Mouse (Mus musculus) ovary, postnatal 14 days (tissue): ENCODE results near the gene Mrpl28.

Source experiments
- DNase-seq: peaks from one replicate; pipeline ENCODE4 v3.0.0; 2022; ENCODE audit warnings: low spot score

Mrpl28 gene

GRCm38 (mm10) chr17:26115956-26116487, 7.3 kb upstream of the Mrpl28 start:
- DNase-seq, result no peak

DNA sequence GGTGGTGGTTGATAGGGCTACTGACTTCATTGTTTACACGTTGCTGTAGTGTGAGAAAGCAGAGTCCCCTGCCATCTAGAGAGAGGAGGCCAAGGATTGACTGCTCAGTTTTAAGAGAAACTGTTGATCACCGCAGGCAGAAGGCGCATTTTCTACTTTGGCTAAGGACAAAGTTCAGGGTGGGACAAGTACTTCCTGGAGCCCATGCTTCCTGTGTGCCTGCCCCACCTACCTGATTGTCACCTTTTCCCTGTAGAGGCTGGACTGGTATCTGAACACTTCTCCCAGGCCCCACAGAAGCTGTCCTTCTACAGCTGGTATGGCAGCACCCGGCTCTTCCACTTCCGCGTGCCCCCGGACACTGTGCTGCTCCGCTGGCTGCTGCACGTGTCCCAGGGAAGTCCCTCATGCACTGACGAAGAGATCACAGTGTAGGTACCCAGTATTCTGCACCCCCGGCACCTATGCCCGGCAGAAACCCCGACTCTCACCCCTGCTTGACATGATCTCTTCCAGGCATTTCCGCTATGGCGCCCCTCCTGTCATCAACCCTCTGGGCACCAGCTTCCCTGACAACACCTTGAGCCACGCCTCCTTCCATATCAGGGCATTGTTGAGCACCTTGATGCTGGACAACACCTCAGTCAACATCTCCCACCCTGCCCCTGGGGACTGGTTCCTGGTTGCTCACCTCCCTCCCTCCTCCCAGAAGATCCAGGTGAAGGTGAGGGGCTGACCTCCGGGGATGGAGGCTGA, 6.6 kb upstream of the Mrpl28 start:
- no peak for DNase-seq

GRCm38 (mm10) chr17:26119766-26120710, 3.3 kb upstream of the Mrpl28 start:
- DNase-seq, result peak; percentile 31

DNA sequence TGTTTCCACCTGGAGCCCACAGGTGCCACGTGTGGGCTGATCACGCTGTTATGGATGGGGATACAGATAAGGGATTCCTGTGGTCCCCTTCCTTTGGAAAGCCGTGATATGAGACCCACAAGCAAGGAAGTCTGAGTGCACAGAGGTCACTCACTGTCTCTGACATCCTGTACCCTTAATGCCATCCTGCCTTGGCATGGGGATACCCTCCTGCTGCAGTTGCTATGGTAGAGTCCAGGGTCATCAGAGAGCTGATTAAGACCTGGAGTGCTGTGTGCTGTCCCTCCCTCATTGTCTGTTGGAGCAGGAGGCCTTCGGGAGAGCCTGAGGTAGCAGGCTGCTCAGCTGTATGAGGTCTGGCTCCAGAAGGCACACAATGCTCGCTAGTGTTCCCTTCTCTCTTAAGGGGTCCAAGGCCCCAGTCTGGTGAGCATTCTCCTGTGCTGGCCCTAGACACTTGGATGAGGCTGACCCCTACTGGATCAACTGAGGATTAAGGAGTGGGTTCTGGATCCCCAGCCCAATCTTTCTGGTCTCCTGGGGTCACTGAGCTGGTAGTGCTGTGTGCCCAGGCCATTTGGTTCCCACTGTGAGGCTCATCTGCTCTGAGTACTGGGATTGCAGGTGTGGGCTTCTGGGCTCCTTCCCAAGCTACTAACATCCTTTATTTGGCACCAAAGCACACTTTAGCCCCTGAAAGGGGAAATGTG, 714 bp upstream of the Mrpl28 start:
- no peak for DNase-seq

DNA sequence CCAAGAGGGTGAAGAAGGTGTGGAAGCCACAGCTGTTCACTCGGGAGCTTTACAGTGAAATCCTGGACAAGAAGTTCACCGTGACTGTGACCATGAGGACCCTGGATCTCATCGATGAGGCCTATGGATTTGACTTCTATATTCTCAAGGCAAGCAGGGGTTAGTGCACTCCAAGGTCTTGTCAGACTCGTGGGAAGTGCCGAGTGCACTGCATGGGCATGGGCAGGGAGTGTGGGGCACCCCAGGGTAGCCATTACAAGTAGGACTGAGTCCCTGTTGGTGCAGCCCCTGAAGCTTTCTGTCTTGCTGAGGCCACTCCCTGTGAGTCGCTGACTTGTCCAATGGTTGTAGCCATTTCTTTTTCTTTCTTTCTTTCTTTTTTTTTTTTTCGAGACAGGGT, 1.3 kb downstream of the Mrpl28 start:
- no peak for DNase-seq

- DNase-seq, result no peak
These were observed 1.9 kb downstream of the Mrpl28 start for GRCm38 (mm10) chr17:26125226-26125625.

GRCm38 (mm10) chr17:26131062-26131732, 7.9 kb downstream of the Mrpl28 start:
- no peak for DNase-seq

- no peak for DNase-seq
These were observed 8.9 kb downstream of the Mrpl28 start for GRCm38 (mm10) chr17:26131856-26132853.

GRCm38 (mm10) chr17:26137106-26137750, 13.9 kb downstream of the Mrpl28 start:
- no peak for DNase-seq

- no peak for DNase-seq
These were observed 14.4 kb downstream of the Mrpl28 start for GRCm38 (mm10) chr17:26137751-26138130.

DNA sequence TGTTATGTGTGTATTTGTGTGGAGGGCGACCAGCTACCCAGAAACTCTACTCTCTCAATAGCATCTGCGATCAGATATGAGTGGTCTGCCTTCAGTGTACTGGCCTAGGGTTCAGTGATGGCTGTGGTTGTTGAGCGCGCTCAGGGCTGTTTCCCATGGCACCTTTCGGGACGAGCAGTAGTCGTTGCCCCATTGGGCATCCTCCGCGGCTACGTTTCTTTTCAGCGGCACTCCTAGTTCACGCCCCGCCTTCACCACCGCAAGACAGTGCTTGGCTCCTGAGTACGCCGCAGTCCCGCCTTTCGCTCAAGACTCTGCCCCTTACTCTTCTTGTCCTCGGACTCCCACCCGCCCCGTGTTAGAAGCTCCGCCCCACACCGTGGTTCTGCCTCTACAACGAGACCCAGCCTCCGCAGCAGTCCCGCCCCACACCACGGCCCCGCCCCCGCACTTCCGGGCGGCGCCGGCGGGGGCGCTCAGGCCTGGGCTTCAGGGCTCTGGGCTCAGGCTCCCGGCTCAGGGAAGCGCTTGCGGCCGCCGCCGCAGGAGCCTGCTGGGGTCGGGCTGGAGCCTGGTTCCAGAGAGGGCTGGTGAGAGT, 15.0 kb downstream of the Mrpl28 start, which contains the start of gene Axin1:
Gene Axin1, plus strand, starts transcription at position 450 of the 598 bp plus-strand sequence.
- DNase-seq, result peak; percentile 89

DNA sequence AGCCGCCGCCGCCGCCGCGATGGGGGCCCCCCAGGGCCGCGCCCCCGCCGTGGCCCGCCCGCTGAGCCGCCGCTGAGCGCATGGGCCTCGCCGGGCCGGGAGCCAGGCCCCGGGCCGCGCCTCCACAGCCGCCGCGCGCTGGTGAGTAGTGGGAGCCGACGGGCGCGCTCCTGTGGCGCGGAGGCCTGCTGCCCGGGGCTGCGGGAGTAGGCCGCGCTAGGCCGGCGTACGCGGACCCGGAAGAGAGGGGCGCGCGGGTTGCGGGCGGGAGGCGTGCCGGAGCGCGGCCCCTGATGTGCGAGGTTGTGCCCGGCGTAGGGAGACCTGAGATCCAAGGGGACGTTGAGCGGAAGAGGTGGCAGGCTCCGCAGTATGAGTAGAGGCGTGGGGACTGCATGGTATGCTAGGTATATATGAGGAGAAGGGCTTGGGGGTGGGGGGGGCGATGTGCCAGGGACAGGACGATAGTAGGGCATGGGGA, 15.6 kb downstream of the Mrpl28 start:
- DNase-seq, result no peak

DNA sequence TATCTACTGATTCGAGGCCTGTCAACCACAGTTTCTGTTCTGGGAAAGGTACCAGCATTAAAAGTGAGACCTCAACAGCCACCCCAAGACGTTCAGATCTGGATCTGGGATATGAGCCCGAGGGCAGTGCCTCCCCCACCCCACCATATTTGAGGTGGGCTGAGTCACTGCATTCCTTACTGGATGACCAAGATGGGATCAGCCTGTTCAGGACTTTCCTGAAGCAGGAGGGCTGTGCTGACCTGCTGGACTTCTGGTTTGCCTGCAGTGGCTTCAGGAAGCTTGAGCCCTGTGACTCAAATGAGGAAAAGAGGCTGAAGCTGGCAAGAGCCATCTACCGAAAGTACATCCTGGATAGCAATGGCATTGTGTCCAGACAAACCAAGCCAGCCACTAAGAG, 19.5 kb downstream of the Mrpl28 start:
- no peak for DNase-seq

GRCm38 (mm10) chr17:26143386-26143785, 20.1 kb downstream of the Mrpl28 start:
- DNase-seq, result no peak

DNA sequence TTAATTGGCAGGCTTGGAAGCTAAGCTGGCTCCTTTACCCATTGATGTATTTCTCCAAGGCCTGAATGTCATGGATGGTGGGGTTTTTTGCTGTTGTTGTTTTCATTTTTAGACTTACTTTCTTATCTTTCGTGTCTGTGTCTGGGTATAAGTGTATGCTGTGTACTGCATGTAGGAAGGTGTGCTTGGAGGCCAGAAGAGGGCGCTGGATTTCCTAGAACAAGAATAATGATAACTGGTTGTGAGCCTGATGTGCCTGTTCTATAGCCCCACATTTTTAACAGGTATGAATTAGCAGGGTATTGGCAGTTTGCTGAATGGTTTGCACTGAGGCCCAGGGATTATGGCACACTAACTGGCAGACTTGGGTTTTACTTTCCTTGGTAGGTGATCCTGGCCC, 25.8 kb downstream of the Mrpl28 start:
- DNase-seq, result no peak

DNA sequence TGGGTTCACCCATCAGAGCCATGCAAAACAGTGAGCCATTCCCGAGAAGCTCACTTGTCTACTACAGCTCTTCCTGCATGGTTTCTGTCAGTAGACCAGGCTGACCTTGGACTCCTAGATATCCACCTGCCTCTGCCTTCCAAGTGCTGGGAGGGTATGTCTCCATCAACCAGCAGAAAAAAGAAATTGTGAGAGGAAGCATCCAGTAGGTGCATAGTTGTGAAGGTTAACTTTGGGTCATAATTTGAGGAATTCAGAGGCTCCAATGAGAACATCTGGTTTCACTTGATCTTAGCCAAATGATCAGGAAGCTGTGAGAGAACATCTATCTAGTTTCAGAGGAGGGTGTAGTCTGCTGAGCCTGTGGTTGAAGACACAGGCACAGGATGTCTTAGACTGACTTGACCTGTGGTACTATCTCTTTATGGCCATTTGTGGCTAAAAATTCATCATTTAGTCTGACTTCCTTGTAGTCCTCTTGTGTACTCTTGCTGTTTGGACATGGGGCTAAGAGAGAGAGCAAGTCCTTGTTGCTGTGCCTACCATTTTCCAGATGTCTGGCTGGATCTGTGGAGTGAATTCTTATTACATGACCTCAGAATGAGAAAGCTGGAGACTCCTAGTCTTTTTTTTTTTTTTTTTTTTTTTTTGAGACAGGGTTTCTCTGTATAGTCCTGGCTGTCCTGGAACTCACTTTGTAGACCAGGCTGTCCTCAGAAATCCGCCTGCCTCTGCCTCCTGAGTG, 28.8 kb downstream of the Mrpl28 start:
- no peak for DNase-seq

GRCm38 (mm10) chr17:26162736-26163135, 39.4 kb downstream of the Mrpl28 start:
- DNase-seq, result no peak

DNA sequence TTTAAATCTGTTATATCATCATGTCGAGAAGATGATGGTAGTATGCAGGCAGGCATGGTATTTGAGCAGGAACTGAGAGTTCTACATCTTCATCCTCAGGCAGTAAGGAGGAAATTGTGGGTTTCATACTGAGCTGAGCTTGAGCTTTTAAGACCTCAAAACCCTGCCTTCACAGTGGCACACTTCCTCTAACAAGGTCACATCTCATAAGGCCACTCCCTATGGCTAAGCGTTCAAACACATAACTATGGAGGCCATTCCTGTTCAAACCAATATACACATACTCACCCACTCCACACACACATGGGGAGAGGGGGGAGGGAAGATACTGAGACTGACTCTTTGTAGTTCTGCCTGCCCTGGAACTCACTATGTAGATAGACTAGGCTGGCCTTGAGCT, 44.7 kb downstream of the Mrpl28 start:
- no peak for DNase-seq
